Mouse (Mus musculus) layer of hippocampus, adult 2 months (tissue): ENCODE measurements around the gene Ppfibp2. TPM values are rescaled to one million over a fixed set of nuclear protein-coding genes. Genes with fewer than 3 reads are reported as not detected.

Source experiments
- DNase-seq, 2 experiments: peaks; one replicate each; pipeline ENCODE4 v3.0.0; 2022; ENCODE audit warnings: low spot score in 2 of 2
- H3K27ac ChIP-seq: fragments of 200-600 bp; 2 replicates; pipeline ENCODE4 v1.8.1; 2022
- H3K4me3 ChIP-seq: fragments of 200-600 bp; 2 replicates; pipeline ENCODE4 v1.8.1; 2022; ENCODE audit warnings: mild to moderate bottlenecking
- CTCF ChIP-seq: fragments of 200-600 bp; conservative IDR thresholded peaks from 2 replicates; pipeline ENCODE4 v1.8.1; 2022; ENCODE audit warnings: antibody characterized with exemption, mild to moderate bottlenecking, moderate library complexity
- total RNA-seq, 2 experiments: library from RNA; stranded (reverse); gene quantifications; 2 replicates each; pipeline ENCODE4 v1.2.3; 2021

Ppfibp2 gene
- total RNA-seq, 2 experiments from 2014 or later = 5.2 to 7.4 TPM

DNA sequence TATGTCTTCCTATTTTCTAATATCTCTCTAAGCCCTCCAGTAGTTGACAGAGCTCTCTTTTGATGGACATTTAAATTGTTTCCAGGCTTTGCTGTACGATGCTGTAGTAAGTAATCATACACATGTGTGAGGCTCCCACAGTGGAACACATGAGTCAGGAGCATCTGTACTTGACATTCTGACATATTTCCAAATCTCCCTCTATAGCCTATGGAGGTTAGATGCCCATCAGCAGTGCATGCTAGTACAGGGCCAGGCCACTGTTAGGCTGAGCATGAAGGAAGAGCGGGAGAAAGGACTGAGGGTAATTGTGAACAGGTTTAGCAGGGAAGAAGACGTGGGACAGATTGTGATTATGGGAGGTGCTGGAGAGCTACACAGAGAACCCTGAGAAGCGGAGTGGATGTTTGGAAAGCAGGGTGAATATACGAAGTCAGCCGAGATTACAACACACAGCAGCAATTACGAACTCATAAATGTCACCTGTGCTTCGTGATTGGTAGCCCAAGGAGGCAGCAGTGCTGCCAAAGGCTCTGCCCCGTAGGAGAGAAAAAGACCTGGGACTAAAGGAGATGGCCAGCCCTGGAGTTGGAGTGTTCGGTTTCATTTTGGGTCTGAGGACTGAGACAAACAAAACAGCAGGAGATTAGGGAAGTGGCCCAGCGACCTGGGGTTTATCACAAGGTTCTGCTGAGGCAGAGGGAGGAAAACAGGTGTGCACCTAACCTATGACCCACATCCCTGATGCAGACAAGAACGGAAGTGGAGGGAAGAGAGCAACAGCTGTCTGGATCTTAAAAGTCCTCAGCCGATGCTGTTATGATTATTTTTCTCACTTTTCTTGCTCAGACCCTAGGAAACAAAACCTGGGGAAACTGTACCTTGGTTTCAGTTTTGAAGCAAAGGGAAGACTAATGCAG is 107.7 kb downstream of the Ppfibp2 start:
- TF ChIP-seq CTCF = no peak
- no peak for DNase-seq
- H3K27ac ChIP-seq = no peak overlapping the region
- H3K4me3 ChIP-seq = no peak overlapping the region

DNA sequence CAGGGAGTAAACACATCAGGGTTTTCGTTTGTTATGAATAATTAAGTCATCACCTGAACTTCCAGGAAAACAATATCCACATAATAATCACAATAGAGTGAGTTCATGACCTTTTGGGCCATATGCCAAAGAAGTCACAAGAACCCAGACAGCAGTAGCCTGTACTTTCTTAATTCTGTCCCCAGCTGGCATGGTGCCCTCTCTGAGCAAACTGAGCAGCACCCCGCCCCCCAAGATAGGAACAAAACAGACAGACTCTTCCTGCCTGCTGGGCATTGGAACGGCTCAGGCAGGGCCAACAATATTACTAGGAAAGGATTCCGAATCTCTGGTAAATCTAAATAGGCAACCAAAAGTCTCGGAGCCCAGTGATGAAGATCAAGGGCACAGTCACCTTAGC is 110.9 kb downstream of the Ppfibp2 start:
- DNase-seq = no peak
- Histone ChIP-seq H3K27ac (no peak overlapping the region), H3K4me3 (no peak overlapping the region)
- no peak for TF ChIP-seq CTCF

DNA sequence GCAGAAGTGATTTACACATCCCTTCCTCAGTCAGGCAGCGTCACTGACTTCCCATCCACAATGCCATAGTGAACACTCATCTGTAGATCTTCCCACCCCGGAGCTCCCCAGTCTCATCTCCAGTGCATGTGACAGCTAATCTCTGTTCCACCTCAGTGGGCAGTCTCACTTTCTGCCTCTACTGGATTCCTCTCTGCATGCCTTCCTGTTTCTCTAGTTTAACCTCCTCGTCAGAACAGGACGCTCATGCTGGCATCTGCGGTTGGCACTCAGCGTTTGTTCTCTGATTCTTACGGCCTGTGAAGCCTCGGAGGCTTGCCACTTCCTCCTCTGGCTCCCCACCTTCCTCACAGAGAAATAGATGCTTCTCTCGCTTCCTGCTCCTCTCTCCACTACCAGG is 112.6 kb downstream of the Ppfibp2 start:
- no peak for DNase-seq
- no peak overlapping the region for H3K27ac ChIP-seq
- TF ChIP-seq CTCF = no peak
- H3K4me3 ChIP-seq = no peak overlapping the region

DNA sequence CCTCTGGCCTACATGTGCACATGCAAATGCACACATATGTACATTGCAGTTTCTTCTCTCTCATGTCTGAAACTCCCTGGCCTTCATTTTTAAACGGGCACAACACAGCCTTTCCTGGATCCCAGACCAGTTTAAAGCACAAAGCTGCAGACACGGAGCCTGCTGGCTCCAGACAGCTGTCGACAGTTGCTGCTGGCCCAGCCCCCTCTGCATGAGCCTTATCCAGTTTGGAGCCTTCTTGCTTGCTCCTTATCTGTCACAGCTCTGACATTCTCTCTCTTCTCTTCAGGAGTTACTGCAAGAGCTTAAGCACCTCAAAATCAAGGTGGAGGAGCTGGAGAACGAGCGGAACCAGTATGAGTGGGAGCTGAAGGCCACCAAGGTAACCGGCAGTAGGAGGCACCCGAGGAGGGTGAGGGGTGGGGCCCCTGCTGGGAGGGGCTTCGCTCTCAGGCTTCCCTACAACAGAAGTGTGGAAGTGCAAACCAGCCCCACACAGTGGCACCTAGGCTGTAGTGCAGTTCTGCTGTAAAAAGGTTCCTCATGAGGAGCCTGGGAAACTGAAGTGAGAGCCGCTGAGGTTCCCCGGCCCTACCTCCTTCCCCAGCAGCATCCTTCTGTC is 113.6 kb downstream of the Ppfibp2 start:
- DNase-seq = peak; percentile 63 to 66
- peak overlapping the region; percentile 37 for H3K27ac ChIP-seq
- peak overlapping the region; percentile 21; the same call in 1 of the 2 replicates for H3K4me3 ChIP-seq
- TF ChIP-seq CTCF = peak; percentile 80

DNA sequence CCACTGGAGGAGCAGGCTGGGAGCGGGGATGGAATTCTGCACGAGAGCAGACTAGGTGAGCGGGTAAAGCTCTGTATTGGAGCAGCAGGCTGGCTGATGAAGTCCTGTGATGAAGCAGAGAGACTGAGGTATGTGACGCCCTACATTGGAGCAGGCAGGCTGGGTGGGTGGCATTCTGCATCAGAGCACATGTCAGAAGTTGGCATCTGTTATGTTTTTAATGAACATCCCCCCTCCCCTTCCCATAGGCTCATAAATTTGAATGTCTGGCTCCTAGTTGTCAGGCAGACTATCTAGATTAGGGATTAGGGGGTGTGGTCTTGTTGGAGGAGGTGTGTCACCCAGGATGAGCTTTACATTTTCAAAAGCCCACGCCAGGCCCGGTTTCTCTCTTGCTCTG is 117.7 kb downstream of the Ppfibp2 start:
- H3K27ac ChIP-seq = no peak overlapping the region
- no peak overlapping the region for H3K4me3 ChIP-seq
- TF ChIP-seq CTCF = no peak
- peak in 1 of 2 experiments; percentile 15 for DNase-seq

DNA sequence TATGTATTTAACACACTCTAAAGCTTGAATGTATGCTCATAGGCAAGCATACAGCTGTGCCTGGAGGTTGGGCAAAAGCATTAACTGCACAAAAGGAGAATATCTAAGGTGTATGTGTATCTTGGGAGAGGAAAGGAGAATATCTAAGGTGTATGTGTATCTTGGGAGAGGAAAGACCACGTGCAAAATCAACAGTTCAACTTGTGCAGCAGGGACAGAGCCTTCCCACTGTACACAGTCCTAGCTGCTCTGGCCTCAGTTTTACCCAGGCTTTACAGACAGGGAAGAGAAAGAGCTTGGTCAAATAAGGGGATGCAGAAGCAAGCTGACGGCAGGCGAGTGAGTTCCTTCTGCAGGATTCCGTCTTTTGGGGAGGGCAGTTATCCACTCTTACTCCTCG is 119.1 kb downstream of the Ppfibp2 start:
- no peak for TF ChIP-seq CTCF
- Histone ChIP-seq H3K4me3 (no peak overlapping the region), H3K27ac (no peak overlapping the region)
- no peak for DNase-seq

DNA sequence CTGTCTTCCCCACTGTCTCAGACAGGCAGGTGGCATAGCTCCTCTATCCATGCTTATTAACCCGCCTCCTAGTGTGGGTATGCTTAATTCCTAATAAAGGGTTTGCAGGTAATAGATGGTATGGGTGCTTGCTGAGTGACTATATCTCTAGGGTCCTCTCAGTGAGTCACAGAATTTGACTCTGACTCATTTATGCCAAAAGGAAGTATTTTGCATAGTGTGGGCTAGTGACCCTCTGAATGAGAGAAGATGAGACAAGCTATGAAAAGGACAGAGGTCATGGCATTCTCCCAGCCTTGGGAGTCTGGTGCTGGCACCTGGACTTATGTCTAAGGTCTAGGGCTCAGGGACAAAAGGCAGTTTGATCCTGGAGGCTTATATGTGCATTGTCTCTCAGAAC is 125.8 kb downstream of the Ppfibp2 start:
- Histone ChIP-seq H3K27ac (no peak overlapping the region), H3K4me3 (no peak overlapping the region)
- TF ChIP-seq CTCF = no peak
- DNase-seq = no peak

DNA sequence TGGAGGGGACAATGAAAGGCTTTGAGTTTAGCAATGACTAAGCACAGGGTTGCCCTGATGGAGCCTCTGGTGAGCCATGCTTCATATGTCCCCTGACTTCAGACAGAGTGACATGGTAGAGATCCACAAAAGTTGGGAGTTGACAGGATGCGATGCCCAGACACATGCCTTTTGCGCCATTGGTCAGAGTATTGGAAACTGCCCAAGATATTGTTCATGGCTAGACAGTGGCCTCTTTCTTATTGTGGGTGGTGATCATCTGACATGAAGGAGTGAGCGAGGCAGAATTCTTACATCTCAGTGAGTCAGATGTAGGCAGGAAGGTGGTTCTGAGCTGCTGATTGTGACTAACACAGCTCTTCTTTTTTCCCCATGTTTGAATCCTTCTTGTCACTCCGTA is 127.5 kb downstream of the Ppfibp2 start:
- DNase-seq = peak in 1 of 2 experiments; percentile 21
- no peak overlapping the region for H3K4me3 ChIP-seq
- no peak overlapping the region for H3K27ac ChIP-seq
- no peak for TF ChIP-seq CTCF

DNA sequence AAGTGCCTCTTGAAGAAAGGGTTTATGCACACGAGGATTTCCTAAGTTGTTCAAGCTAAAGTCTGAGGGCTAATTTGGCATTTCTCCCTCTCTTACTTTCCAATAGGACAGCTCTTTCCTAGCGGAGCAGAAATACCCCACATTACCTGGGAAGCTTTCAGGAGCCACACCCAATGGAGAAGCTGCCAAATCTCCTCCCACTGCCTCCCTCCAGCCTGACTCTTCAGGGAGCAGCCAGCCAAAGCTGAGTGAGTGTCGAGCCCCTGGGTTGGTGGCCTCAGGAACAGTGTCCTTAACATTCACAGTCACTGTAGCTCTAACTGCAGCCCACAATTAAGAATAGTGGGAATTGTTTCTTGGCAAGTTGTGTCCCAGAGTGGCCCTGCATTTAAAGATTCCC is 132.5 kb downstream of the Ppfibp2 start:
- Histone ChIP-seq H3K4me3 (no peak overlapping the region), H3K27ac (no peak overlapping the region)
- TF ChIP-seq CTCF = no peak
- no peak for DNase-seq

DNA sequence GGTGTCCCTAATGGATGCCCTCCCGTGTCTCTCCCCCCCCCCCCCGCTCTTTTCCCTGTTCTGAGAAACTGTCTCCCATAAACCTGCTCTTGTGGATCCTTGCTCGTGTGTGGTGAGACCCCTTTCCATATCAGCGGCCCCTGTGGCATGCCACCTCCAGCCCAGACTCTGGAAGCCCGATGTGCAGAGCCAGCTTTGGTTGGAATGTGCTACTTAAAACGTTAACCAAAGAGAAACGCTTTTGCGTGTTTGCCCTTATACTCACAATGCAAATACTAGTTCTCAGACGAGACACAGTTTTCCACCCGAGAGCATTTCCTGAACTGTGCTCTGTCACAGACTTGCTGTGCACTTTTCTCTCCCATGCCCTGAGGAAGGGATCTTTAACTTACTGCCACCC is 135.6 kb downstream of the Ppfibp2 start:
- DNase-seq = no peak
- no peak overlapping the region for H3K4me3 ChIP-seq
- H3K27ac ChIP-seq = no peak overlapping the region
- no peak for TF ChIP-seq CTCF

DNA sequence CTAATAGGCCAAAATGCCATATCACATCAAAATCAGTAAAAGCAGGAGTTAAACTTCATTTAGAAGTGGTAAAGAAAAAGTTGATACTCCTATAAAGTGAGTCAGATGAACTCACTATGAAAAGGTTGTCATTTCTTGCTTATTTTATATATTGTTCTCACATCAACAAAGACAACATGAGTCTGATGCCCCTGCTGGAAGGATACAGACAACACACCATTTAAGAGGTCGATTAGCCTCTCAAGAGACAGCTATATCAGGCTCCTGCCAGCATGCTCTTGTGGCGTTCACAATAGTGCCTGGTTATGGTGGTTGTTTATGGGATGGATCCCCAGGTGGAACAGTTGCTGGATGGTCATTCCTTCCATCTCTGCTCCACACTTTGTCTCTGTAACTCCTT is 138.2 kb downstream of the Ppfibp2 start:
- no peak overlapping the region for H3K27ac ChIP-seq
- no peak for DNase-seq
- H3K4me3 ChIP-seq = no peak overlapping the region
- peak; percentile 23; the same call in 1 of the 2 replicates for TF ChIP-seq CTCF

DNA sequence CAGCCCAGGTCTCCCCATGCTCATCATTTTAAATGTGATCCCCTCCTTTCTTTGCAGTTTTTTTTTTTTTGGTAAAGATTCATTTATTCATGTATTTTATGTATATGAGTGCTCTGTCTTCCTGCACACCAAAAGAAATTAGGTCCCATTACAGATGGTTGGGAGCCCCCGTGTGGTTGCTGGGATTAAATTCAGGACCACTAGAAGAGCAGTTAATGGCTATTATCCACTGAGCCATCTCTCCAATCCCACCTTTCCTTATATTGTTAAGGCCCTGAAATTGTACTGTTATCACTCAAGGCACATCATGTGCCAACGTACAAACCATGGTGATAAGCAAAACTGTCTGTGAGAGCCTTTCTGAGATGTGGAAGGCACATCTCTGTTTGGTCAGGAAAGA is 143.7 kb downstream of the Ppfibp2 start:
- H3K4me3 ChIP-seq = no peak overlapping the region
- H3K27ac ChIP-seq = no peak overlapping the region
- DNase-seq = peak; percentile 19 to 40
- peak; percentile 73 for TF ChIP-seq CTCF

DNA sequence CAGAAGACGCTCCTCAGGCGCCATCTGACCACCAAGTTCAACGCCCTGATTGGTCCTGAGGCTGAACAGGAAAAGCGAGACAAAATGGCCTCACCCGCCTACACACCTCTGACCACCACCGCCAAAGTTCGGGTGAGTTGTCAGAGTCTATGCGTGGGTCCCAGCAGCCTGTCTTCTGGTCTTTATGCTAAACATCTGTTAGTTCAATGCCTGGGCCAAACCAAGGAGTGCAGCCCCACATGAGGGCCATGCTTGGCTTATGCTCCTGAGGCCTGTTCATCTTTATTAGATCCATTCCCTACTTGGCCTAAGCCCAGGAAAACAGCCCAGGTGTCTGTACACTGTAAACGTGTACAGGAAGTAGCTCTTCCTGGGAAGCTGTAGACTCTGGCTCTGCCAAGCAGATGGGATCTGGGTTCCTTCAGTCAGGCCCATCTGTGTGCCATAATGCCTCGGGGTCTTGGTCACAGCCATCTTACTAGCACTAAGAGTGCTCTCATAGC is 148.0 kb downstream of the Ppfibp2 start:
- Histone ChIP-seq H3K27ac (no peak overlapping the region), H3K4me3 (no peak overlapping the region)
- no peak for DNase-seq
- TF ChIP-seq CTCF = no peak
